Mouse (Mus musculus): ENCODE data around the gene Tnpo1.

- TF ChIP-seq E2F4 (IDR thresholded peaks at IDR 0.05; ENCODE audit: insufficient read depth), result no peak
- no peak for TF ChIP-seq MYOG (IDR thresholded peaks at IDR 0.05; ENCODE audit: control insufficient read depth in 1 of 3, insufficient read depth in 1 of 3, insufficient read length in 2 of 3, low read depth in 2 of 3)
Measured at GRCm38 (mm10) chr13:98924897-98925485, 1.2 kb downstream of the Tnpo1 start.

Data from myocyte (in vitro differentiated cells).